Mouse (Mus musculus): ENCODE data around the gene Vars.
"Not testable (repeated sequence)": the region's sequence is repeated elsewhere in the genome, so short reads cannot be mapped to it uniquely, and the experiment has no call there.

Gene Vars

GRCm38 (mm10) chr17:34972069-34972749 is 28.6 kb upstream of the Vars start, which contains the start of the genes Hspa1a and Hspa1l:
Gene Hspa1a, minus strand, starts transcription at chr17:34972156.
Gene Hspa1l, plus strand, starts transcription at chr17:34972703.
- DNase-seq (ENCODE audit: low read depth), result not testable (repeated sequence)

DNA sequence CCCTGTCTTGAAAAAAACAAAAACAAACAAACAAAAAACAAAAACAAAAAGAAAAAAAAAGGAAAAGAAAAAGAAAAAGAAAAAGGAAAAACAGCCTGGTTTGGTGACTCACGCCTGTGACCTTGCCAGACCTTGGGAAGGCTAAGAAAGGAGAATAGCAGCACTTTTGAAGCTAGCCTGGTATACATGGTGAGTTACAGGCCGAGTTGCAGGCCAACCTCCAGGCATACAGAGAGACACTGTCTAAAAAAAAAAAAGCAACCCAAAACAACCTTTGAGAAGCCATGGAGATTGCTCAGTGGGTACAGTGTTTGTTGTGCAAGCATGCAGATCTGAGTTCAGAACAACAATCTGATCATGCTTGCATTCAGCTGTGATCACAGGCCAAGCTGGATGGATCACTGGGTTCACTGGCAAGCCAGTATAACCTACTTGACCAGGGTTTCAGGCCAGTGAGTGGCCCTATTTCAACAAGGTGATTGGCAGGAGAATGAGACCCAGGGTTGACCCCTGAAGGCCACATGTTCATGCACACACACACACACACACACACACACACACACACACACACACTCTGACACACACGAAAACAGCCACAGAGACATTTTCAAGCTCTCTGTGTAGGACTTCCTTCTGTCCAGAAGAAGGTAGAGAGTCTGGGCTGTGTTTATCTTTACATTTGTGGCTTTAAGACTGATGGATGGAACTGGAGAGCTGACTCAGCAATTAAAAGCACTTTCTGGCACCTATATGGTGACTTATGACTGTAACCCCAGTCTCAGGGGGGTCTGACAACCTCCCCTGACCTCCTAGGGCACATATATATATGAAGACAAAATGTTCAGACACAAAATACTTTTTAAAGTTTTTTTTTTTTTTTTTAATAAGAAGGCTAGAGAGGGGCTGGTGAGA is 24.9 kb upstream of the Vars start:
- no peak for DNase-seq (ENCODE audit: low read depth)

GRCm38 (mm10) chr17:34977000-34977399 is 23.8 kb upstream of the Vars start:
- no peak for DNase-seq (ENCODE audit: low read depth)

- no peak for DNase-seq (ENCODE audit: low read depth)
Observed at GRCm38 (mm10) chr17:34978239-34978638, 22.5 kb upstream of the Vars start.

GRCm38 (mm10) chr17:34979631-34980030 is 21.2 kb upstream of the Vars start:
- no peak for DNase-seq (ENCODE audit: low read depth)

GRCm38 (mm10) chr17:34980655-34981054 is 20.1 kb upstream of the Vars start:
- DNase-seq (ENCODE audit: low read depth), result no peak

DNA sequence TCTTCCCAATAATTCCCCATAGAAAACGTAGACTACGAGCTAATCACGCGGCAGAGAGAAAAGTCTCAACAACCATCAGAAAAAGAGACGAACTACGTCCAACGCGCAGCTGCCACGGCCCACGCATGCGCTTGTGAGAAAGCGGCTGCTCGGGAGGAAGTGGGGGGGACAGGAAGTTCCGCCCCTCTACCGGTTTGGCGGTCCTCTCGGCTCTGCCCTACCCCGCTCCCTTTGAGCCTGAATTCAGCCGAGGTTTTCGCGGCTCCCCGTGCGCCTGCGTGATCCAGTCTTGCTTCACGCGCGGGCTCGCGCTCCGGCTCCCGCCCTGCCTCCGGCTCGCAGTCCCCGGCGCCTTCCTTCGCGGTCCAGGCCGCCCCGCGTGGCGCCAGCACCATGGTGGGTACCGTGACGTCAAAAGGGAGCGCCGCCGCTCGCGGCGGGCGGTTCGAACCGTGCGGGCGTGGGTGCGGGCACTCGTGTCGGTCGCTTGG is 19.1 kb upstream of the Vars start, which contains the start of gene Lsm2:
Gene Lsm2 (plus strand): TSS at position 173 of the 491 bp plus-strand sequence.
- DNase-seq (ENCODE audit: low read depth), result peak; percentile 79

DNA sequence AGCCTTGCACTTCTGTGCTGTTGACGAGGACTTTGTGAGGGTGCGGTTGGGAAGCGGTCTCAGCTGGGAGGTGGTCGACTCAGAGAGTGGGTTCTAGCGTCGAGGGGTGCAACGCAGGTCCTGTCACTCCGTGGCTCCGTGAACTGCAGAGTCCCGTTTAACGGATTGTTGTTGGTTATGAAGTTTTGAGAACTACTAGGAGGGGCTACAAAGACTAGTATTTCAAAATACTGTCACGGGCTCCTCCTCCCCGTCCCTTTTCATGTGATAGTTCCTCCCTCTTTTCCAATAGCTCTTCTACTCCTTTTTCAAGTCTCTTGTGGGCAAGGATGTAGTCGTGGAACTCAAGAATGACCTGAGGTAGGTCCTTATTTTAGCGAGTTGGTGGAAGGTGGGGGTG is 18.5 kb upstream of the Vars start:
- DNase-seq (ENCODE audit: low read depth), result no peak

DNA sequence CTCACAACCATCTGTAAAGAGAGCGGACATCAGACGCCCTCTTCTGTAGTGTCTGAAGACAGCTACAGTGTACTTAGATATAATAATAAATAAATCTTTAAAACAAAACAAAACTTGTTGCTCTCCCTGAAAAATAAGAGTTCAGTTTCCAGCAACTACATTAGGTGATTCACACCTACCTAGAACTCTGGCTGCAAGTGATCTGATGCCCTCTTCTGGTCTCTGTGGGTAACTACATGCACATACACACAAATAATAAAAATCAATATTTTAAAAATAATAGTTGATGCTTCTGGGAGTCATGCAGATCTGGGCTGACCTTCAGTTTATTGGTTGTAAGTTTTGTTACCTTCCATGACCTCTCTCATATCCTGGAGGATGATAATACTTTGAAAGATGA is 16.6 kb upstream of the Vars start:
- no peak for DNase-seq (ENCODE audit: low read depth)

DNA sequence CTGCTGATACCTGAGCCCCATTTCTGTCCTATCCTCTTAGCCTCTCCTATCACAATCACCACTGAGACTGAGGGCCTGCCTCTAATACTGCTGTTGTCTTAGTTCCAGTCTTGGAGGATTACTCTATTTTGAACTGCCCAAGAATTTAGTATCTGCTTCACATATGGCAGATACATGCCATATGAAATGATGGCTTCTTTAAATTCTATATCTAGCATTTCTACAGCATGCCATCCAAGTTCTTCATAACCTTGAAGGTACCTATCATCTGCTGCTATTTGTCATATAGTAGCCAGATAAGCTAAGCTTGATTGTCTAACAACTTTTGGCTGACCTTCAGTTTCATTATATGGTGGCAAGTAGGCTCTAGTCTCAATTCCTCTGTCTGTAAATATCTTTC is 6.0 kb upstream of the Vars start:
- DNase-seq (ENCODE audit: low read depth), result no peak

DNA sequence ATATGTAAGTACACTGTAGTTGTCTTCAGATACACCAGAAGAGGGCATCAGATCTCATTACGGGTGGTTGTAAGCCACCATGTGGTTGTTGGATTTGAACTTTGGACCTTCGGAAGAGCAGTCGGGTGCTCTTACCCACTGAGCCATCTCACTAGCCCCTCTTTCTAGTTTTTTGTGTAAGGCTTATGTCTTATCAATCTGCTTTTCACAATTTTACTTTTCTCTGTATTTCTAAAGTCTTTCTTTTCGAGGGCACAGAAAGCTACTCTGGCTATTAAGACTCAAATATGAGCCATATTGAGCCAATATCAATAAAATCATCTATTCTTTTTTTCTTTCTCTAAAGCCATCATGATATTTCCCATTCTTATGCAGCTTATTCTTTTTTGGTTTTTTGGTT is 5.6 kb upstream of the Vars start:
- not testable (repeated sequence) for DNase-seq (ENCODE audit: low read depth)

DNA sequence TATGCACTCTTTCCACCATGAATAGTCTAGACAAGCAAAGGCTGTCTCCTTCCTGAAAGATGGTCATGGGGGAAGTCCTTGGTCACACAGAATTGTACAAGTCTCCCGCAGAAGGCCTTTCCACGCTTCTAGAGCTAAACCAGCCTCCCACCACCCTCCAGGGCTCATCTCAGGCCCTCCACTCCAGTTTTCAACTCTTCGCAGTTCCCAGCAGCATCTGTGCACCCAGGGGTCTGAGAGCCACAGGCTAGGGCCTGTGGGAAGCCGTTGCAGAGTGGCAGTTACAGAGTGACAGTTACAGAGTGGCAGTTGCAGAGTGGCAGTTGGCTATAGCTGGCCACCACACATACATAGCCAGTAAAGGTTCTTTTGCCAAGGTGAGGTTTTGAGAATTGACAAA is 4.9 kb upstream of the Vars start:
- not testable (repeated sequence) for DNase-seq (ENCODE audit: low read depth)

DNA sequence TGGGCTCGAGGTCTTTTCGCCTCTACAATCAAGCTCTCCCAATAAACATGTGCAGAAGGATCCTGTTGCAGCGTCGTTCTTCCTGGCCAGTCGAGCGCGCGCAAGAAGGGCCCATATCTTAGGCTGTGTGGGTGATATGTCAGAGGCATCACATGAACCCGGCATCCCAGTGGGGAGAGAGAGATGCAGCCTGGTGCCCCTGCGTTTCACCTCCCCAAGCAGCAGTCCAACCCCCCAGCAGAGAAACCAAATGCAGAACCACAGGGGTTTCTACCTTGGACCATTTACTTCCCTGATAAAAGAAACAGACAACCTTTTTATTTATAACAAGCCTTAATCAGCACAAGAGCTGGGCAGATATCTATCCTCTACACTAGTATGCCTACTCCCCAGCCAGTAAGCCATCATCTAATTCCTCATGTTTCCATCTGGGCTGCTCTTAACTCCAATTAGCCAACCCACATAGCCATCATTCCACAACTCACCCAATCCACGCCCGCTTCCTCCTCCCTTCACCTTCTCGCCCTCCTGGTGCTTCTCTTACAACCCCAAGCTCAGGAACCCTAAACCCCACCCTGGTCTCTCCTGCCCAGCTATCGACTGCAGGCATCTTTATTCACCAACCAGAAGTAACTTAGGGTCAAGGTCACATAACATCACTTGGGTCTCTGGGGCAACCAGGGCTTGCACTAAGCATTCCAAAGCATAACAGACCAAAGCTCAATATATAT is 4.2 kb upstream of the Vars start:
- no peak for DNase-seq (ENCODE audit: low read depth)

- DNase-seq (ENCODE audit: low read depth), result no peak
Observed at GRCm38 (mm10) chr17:34997142-34997483, 3.7 kb upstream of the Vars start.

DNA sequence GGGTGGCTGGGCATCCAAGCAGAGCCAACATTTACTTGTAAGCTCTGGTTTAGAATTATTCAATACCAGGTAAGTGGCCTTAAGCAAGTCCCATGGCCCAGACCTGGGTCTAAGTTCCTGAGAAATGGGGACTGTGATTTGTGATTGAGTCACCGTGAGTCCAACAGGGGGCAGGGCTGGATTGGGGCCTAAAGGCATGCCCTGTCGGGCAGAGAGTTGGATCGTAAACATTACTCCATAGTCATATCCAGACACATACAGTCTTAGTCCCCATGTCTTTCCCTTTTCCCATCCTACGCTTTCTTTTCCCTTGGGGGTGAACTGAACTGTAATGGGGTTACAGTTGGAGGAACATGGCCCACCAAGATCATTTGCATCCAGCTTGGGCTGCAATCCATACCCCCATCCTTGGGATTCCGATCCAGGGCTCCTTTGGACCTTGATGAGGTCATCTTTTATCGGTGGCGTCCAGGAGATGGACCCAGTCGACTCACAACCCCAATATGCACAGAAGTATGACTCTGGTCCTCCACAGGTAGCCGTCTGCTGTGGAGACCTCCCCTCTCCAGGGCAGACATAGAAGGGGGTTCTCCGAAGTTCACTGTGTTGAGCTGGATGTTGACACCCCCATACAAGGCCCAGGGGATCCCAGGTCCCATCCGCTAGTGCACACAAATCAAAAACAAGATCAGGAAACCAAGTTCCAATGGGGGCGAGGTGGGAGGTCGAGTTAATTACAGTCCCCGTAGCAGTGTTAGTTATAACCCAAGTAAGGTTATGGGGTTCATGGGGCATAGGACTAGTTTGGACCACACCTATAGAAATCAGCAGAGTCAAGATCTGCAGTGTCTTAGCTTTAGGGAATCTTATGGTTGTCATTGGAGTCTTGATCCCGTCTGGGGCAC is 2.0 kb upstream of the Vars start:
- DNase-seq (ENCODE audit: low read depth), result no peak

DNA sequence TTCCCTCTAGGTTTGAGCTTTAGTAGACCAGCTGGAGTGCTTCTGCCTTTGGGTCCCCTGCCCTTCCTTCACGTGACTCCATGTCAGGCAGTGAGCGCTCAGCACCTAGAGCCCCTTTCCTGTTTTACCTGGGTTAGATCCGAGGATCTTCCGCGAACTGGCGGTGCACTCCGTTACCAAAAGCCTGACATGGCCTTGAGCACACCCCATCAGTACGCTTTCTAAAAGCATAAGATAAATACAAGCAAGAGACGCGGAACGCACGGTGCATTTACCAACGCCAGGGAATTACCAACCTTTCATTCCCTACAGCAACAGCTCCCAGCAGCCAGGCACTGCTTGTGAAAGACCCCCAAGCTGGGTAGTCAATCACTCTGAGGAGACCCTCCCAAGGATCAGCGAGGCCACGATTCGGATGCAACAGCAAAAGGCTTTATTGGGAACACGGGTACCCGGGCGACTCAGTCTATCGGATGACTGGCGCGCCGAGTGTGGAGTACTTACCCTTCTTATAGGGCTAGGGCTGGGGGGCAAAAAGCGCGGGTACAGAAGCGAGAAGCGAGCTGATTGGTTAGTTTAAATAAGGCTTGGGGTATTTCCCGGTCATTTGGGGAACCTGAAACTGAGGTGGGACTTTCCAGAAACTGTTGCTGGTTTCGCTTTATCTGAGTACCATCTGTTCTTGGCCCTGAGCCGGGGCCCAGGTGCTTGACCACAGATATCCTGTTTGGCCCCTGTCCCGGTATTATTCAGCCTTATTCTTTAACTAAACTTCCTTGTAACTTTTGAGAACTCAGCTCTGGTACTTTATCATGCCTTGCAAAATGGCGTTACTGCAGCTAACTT is 693 bp upstream of the Vars start:
- DNase-seq (ENCODE audit: low read depth), result not testable (repeated sequence)

GRCm38 (mm10) chr17:35001452-35002152 is 815 bp downstream of the Vars start:
- peak; percentile 20 for DNase-seq (ENCODE audit: low read depth)

GRCm38 (mm10) chr17:35002153-35002865 is 1.5 kb downstream of the Vars start:
- no peak for DNase-seq (ENCODE audit: low read depth)
